Mouse (Mus musculus): ENCODE measurements at regions not wholly inside any gene's neighbourhood (a gene's known extent, or its start where the extent isn't known, plus 50 kb on each side); places are given as distances from the start of the nearest gene placed in this dataset.
A peak's percentile ranks its signal among the peaks of the same experiment; 100 is the strongest.
"Not testable (repeated sequence)": the region's sequence is repeated elsewhere in the genome, so short reads cannot be mapped to it uniquely, and the experiment has no call there.

DNA sequence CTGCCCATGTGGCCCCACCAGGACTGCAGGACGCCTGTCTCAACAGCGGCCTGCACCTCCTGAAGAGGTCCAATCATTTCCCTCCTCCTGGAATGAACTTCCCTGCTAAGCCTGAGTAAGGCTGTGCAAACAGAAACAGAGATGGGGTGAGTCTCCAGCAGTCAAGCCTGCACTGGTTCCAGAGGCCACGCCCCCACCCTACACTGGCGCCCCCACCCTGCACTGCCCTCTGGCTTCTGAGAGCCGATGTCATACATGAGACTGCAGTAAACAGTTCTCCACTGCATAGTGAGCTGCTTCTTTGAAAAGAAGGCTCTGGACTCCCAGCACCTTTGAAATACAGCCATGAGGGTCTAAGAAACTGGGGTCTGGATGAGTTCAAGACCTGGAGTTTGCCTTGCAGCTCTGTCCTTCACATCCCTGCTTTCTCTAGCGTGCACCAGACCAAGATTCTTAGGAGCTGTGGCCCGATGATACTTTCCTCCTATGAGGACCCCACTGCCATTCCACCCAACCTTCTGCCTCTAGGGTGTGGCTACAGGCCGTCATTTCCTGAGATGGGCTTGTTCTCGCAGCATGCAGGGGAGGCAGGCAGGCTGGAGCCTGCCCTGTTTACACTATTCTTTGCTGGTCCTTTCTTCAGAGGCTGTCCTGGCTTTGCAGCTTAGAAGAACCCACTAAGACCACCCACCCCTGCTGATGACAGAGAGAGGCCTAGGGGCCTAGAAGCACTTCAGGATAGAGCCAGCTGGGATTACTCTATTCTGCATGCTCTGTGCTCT is 144.0 kb upstream of the Camk1g start:
- ATAC-seq (replicated peaks; ENCODE audit: poor library complexity, severe bottlenecking): peak; percentile 34

DNA sequence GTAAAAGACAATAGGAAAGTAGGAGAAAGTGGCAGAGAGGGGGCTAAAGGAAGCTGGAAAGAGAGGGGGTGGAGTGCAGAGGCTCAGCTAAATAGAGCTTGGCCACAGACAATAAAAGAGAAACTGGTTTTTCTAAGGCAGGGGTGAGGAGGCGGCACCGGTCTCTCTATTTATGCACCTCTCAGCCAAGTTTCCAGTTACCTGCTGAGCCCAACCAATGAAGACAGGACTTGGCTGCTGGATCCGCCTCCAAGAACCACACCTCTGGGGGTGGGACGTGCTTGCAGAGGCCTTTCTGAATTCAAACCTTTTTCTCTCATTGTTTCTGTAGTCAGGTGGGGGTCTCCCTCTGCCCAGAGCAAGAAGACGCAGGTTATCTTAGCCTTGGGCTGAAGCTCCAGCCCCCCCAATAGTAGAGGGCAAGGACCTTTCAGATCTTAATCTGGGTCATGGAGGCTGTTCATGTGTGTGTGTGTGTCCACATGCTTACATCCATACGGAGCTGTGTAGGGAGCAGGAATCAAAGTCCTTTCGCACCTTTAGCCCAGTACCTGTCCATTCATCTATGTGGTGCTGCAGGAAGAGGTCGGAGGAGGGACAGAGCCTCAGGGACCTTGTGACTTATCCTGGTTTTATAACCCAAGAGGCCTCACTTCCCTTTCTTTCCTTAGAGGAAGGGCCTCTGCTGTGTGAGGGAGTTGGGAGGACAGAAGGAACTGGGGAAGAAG is 140.1 kb upstream of the Camk1g start:
- no peak for ATAC-seq (replicated peaks; ENCODE audit: poor library complexity, severe bottlenecking)

DNA sequence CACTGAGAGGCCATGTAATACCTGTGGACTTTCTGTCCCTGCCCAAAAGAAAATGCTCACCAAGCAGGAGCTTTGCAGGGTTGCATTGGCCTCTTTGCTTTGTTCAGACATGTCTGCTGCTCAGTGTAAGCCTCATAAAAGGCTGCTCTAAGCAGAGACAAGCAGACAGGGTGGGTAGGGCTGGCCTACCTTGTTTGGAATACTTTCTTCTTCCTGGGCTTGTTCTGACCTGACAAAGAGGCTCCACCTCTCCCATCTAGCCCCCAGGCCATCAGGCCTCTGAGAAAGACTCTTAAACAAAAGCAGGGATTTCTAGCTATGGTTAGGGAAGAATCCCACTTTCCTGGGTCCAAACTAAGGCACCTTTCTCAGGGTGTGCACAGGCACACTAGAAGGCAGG is 138.2 kb upstream of the Camk1g start:
- ATAC-seq (replicated peaks; ENCODE audit: poor library complexity, severe bottlenecking): no peak

DNA sequence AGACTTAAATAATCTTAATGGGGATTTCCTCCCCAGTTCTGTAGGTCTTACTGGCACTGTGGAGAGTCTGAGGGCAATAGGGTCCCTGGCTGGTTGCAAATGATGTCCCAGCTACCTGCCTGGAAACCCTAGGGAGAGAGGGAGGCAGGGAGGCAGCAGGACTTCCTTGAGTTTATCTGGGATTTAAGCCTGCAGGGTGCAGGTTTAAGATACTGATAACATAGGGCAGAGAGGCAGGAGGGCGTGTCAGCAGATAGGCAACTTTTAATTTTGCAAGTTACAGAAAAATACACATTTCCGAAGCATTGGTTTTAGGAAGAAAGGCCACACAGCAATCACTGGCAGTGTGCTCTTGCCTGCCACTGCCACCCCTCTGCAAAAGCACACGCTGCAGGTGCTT is 136.9 kb upstream of the Camk1g start:
- ATAC-seq (replicated peaks; ENCODE audit: poor library complexity, severe bottlenecking): no peak

DNA sequence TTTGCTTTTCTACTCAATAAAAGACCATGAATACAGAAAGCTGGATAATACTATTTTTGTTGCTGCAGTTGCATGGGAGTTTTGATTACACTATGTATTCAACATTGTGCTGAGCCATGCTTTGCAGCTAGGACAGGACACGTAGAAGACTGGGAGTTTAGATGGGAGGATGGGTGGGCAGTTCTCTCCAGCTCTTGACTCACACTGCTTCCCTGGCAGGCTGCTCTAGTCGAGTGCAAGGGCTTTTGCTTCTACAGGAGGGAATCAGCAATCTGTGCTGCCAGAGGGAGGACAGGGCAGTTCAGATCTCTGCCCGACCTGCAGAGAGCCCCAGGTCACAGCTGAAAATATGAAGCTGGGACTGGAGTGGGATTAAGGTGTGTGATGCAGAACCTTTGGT is 135.3 kb upstream of the Camk1g start:
- no peak for ATAC-seq (replicated peaks; ENCODE audit: poor library complexity, severe bottlenecking)

DNA sequence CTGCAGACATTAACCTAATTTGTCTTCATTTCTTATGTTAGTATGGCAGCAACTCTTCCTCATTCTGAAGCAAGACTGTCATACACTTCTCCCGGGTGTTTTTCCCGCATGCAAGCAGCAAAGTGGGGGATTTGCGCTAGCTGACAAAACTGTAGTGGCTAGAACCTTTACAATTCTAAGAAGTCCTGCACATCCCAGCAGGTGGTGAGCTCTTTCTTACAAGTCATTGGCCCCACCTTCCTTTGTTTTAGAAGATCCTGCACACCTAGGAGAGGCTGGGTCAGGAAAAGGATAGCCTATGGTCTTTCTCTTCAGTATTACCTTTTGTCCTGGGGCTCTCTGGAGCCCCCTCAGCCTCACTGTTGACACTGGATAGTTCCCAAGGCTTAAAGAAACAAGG is 134.5 kb upstream of the Camk1g start:
- no peak for ATAC-seq (replicated peaks; ENCODE audit: poor library complexity, severe bottlenecking)

DNA sequence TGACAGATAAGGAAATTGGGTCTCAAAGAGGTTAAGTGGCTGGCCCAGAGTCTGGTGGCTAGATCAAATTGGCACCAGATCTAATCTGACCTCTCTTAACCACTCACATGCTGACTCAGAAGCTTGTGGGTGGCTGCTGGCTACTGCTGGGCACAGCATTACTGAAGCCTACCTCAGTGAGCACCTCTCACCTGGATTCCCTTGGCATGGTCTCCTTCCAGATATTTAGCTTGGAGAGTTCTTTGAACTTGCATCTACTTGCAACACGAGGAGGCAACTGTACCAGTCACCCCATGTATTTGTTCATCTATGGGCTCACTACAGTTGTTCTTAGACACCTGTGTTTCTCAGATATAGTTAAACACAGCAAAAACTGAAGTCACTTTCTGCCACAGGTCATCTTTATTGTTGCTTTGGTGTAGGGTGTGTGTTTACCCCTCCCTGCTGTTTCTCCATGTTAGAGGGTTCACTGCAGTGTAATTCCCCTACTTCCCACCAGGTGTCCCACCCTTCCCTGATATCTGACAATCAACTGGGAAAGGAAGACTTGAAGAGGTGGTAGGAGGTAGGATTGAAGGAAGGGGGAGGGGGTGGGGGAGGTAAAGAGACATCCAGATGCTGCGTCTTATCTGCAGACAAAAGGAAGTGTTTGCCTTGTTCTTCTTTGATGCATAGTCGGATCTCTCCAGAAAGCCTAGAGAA is 133.7 kb upstream of the Camk1g start:
- ATAC-seq (replicated peaks; ENCODE audit: poor library complexity, severe bottlenecking): peak; percentile 64

DNA sequence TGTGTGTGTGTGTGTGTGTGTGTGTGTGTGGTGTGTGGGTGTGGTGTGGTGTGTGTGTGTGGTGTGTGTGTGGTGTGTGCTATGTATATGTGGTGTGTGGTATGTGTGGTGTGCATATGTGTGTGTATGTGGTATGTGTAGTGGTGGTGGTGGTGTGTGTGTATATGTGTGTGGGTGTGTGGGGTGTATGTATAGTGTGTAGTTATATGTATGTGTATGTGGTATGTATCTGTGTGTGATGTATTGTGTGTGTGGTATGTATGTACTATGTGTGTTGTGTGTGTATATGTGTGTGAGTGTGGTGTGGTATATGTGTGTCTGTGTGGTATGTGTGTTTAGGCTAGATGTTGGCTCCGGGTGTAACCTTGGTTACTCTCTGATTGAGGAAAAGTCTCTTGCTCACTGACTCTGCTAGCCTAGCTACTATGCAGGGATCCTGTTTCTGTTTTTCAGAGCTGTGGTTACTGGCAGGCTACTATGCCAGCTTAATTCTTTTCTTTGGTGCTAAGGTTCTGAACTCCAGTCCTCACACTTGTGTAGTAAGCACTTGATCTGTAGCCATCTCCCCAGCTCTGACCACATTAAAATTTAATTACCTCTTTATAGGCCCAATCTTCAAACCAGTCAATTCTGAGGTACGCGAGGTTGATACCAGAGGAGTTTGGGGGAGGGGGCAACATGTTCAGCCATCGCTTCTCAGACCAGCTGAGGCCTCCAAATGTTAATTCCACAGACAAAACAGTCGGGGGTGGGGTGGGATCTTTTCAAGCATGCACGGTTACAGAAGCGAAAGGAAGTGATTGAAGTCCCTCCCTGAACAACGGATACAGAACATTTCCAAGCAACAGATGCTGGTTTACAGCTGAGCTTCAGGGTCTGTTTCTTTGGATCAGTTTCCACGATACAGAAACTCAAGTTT is 126.4 kb upstream of the Camk1g start:
- no peak for ATAC-seq (replicated peaks; ENCODE audit: poor library complexity, severe bottlenecking)

DNA sequence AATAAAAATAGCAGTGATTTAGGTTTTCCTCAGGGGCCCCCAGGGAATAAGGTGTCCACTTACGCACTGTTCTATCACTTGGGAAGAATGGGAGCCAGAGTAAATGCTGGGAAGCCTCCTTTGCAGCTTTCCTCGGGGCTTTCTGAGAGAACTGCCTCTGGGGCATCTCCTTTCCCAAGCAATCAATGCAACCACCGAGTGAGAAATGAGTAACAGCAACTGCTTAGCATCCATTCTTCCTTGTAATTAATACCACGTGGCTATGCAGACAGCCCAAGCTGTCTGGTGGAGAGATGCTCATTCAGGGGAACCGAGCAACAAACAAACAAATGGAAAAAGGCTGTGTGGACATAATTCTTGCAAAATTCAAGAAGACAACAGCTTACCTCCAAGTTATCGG is 117.9 kb upstream of the Camk1g start:
- no peak for ATAC-seq (replicated peaks; ENCODE audit: poor library complexity, severe bottlenecking)

DNA sequence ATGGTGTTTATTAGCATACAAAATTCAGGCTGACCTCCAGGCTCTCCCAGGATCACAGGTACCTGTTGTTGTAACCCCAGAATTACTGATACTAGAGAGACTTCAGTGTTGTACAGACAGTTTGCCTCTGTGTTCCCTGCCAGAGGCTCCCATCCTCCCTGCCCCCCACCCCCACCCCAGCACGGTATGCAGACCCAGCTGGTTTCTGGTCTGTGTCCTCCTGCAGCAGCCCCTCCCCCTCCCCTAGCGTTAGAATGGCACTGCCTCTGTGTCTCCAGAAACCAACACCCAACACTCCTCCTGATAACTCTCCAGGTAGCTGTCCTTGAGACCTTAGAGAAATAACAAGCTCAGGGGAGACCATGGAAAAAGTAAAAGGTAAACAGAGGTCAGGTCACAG is 116.6 kb upstream of the Camk1g start:
- not testable (repeated sequence) for ATAC-seq (replicated peaks; ENCODE audit: poor library complexity, severe bottlenecking)

DNA sequence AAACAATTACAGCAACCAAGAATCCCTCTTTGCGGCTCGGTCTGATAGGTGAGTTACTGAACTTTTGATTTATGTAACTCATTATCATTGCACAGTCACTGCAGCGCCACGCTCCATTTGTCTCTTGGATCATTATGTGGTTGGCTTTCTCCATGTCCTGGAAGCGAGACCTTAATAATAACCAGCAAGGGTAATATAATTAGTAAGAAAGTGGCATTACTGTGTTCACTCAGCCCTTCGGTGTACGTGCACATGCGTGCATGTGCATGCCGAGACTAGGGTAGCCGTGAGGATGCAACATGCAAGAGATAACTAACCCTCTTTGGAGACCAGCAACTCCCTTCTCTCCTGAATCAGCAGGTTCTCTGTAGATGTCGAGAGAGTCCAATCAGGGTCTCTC is 114.9 kb upstream of the Camk1g start:
- ATAC-seq (replicated peaks; ENCODE audit: poor library complexity, severe bottlenecking): no peak

DNA sequence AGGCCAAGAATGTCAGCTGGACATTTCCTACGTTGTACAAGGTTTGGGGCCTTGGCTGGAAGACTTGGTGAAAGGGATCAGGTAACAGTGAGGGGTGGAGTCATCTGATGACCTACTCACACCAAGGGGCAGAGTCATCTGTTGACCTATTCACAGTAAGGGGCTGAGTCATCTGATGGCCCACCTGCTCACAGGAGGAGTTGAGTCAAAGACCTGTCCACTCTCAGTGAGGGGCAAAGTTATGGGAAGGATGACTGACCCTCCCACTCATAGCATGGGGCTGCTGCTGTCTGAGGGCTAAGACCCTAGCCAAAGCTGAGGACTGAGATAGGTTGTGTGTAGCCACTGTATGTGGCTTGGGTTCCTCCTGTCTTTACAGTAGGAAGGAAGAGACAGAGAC is 107.2 kb upstream of the Camk1g start:
- no peak for ATAC-seq (replicated peaks; ENCODE audit: poor library complexity, severe bottlenecking)

DNA sequence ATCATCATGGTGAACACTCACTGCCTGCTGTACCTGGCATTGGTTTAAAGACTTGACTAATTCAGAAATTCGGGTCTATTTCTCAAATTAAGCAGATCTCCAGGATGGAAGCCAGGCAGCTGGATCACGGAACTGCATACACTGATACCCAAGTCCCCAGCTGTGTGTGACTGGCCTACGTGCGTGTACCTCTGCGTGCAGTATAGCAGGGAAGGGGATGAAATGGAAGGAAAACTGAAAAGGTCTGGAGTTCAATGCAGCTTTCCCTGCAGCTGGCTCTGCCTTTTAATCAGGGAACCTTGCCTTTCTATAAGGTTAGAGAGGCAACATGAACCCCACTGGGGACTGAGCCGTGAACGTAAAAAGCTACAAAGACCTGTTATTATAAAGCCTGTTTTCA is 106.7 kb upstream of the Camk1g start:
- no peak for ATAC-seq (replicated peaks; ENCODE audit: poor library complexity, severe bottlenecking)

DNA sequence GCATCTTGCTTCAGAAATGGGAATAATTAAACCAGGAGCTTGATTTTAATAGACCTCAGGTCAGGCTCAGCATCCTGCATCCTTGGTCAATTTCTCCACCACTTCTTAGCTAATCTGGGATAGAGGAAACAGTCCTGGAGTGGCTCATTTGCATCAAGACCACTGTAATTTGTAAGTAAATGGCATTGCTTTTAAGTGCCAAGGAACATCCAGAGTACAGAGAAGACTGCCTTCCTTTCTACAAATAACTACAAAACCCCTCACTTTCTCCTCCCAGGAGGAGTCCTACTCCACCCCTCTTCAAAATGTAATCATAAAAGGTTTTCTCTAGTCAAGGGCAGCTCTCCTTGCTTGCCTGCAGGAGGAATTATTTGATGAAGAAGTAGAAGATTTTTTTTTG is 96.2 kb upstream of the Camk1g start:
- ATAC-seq (replicated peaks; ENCODE audit: poor library complexity, severe bottlenecking): no peak

DNA sequence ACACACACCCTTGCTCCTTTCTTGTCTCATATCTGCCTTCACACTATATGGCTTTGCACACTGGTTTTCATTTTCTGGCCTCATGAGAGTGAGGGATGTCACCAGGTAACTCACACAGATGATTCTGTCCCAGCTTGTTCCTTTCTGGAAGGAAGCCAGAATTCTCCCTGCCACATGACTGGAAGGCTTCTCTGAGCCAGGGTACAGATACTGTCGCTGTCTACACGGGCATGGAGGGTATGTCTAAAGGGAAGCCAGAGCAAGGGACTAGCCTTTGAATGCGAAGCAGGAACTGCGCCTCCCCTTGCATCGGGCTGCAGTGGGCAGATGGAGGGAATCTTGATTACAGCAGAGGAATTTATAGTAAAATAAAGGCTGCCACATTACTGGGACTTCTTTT is 89.6 kb upstream of the Camk1g start:
- ATAC-seq (replicated peaks; ENCODE audit: poor library complexity, severe bottlenecking): no peak

DNA sequence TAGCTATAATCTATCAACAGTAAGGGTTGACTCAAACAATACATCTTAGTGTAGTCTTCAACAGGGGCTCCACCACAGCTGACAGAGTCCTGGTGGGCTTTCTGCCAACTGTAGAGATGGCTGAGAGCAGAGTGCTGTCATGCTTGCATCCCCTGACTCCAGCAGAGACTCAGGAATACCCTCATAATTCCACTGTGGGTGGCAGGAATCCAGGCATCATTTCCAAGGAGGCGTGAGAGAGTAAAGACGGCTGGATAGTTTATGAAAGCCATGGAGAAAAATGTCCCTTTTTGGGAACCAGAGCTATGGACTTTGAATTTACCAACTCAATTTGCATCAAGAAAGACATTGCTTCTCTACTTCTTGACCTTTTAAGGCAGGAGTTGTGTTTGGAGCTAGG is 87.8 kb upstream of the Camk1g start:
- no peak for ATAC-seq (replicated peaks; ENCODE audit: poor library complexity, severe bottlenecking)

DNA sequence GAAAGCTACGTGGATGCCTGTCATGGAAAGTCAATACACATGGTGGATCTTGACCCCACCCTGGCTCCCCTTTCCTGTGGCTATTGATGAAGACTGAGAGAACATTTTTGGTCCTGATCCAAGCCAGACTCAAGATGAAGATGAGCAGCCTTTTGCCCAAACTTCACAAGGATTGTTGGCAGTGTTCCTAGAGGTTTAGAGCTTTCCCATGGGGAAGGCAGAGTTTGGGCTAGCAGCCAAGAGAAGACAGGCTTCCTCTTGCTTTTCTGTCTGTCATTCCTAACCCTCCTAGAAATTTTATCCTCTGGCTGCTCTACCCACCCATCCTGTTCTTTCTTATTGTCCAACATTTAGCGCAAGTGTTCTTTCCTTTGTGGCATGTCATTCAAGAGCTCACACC is 83.6 kb upstream of the Camk1g start:
- ATAC-seq (replicated peaks; ENCODE audit: poor library complexity, severe bottlenecking): no peak

DNA sequence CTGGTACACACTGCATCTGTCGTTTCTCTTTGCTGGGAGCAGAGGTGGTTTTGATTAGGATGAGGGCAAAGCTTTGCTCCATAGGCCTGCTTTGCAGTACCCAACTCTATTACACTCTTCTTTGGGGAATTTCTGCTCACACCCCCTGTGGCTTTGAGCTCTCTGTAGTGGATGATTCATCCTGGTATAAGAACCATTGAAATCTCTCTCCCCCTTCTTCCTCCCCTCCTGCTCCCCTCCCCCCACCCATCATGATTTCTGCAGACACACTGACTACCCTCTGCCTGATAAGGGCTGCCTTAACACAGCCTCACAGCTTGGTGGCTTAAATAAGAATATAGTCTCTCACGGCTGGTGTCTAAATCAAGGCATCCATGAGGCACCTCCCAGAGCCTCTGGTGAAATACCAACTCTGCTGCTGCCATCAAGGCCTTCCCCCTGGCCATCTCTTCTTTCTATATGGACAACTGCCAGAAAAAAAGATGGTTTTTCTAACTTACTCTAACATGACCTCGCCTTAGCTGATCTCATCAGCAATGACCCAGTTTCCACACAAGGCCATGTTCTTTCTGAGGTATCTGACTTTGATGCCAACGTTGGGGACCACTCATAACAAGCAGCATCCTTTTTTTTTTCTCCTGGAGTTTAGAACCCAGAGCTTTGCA is 81.5 kb upstream of the Camk1g start:
- no peak for ATAC-seq (replicated peaks; ENCODE audit: poor library complexity, severe bottlenecking)

DNA sequence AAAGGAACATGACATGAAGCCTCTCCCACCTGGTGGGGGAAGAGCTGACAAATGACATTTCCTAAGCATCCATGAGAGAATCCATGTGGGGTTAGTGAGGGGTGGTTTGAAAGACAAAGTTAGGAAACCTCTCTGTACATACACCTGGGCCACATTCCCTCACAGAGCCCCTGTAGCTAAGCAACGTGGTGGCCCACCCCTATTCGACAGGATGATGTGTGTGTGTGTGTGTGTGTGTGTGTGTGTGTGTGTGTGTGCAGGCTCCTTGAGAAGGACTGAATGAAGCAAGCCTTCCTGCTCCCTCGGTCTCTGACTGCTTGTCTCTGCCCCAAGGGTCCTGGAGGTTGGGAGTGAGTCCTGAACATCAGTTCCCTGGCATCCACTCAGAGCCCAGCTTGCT is 80.7 kb upstream of the Camk1g start:
- ATAC-seq (replicated peaks; ENCODE audit: poor library complexity, severe bottlenecking): no peak

DNA sequence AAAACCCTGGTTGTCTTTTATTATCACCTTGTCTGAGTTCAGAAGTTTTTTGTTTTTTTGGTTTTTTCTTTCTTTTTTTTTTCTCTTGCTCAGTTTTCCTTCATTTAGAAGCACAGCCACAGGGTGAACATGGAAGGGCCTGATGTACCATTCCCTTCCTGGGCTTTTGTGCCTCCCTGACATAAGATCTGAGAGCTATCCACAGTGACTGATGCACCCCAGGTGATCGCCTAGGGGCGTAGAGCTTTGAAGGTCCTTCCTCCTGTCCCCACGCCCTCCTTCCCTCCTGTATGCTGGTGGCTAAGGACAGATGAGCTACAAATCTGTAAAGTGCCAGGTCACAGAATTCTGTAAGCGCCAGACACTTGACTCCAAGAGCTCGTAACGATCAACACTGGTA is 80.1 kb upstream of the Camk1g start:
- no peak for ATAC-seq (replicated peaks; ENCODE audit: poor library complexity, severe bottlenecking)
